Mouse (Mus musculus) heart, embryonic 14.5 days (tissue): ENCODE measurements at regions not wholly inside any gene's neighbourhood (a gene's known extent, or its start where the extent isn't known, plus 50 kb on each side); places are given as distances from the start of the nearest gene placed in this dataset.
"Not testable (repeated sequence)": the region's sequence is repeated elsewhere in the genome, so short reads cannot be mapped to it uniquely, and the experiment has no call there.

ENCODE experiments used
- ATAC-seq: fragments of 200-750 bp; cut with Nextera tagmentation; 2 replicates; pipeline ENCODE4 v1.8.0; 2017; ENCODE audit warnings: low read depth, moderate TSS enrichment; ENCODE audit not compliant: insufficient number of reproducible peaks, insufficient read depth, low FRiP score
- H3K27ac ChIP-seq, 2 experiments: fragments of 200-500 bp in 1 of 2; fragments of 300-500 bp in 1 of 2; sonication (generic) in 1 of 2; replicated peaks in 1 of 2; 2 replicates each; pipeline ENCODE4 v1.5.1; 2012 to 2014; ENCODE audit warnings: low read depth in 2 of 2, low read length in 2 of 2, control low read depth in 1 of 2, mild to moderate bottlenecking in 1 of 2, mixed read lengths in 1 of 2; ENCODE audit not compliant: control insufficient read depth in 1 of 2, insufficient read depth in 1 of 2
- H3K27me3 ChIP-seq: fragments of 300-500 bp; sonication (generic); 2 replicates; pipeline ENCODE4 v1.6.1; 2014; ENCODE audit warnings: mild to moderate bottlenecking, low read length, control low read depth; ENCODE audit not compliant: control insufficient read depth, insufficient read depth
- H3K36me3 ChIP-seq: fragments of 300-500 bp; sonication (generic); 2 replicates; pipeline ENCODE4 v1.6.1; 2014; ENCODE audit warnings: mild to moderate bottlenecking, control low read depth, low read length, mixed read lengths; ENCODE audit not compliant: control insufficient read depth, insufficient read depth
- H3K4me1 ChIP-seq, 2 experiments: fragments of 200-500 bp in 1 of 2; fragments of 300-500 bp in 1 of 2; sonication (generic) in 1 of 2; 2 replicates each; pipeline ENCODE4 v1.6.1; 2012 to 2014; ENCODE audit warnings: low read length in 2 of 2, control low read depth in 1 of 2, mixed read lengths in 1 of 2; ENCODE audit not compliant: control insufficient read depth in 2 of 2, insufficient read depth in 2 of 2
- H3K4me2 ChIP-seq: fragments of 300-500 bp; sonication (generic); 2 replicates; pipeline ENCODE4 v1.6.1; 2014; ENCODE audit warnings: mild to moderate bottlenecking, low read length
- H3K4me3 ChIP-seq, 2 experiments: fragments of 200-500 bp in 1 of 2; fragments of 300-500 bp in 1 of 2; sonication (generic) in 1 of 2; 2 replicates each; pipeline ENCODE4 v1.5.1; 2012 to 2014; ENCODE audit warnings: low read length in 2 of 2, mild to moderate bottlenecking in 2 of 2, control low read depth in 1 of 2, low read depth in 1 of 2, moderate library complexity in 1 of 2; ENCODE audit not compliant: control insufficient read depth in 1 of 2, insufficient read depth in 1 of 2
- H3K9ac ChIP-seq: fragments of 300-500 bp; sonication (generic); 2 replicates; pipeline ENCODE4 v1.6.1; 2014; ENCODE audit warnings: mild to moderate bottlenecking, low read length
- H3K9me3 ChIP-seq: fragments of 300-500 bp; sonication (generic); 2 replicates; pipeline ENCODE4 v1.6.1; 2016; ENCODE audit warnings: low read length, control low read depth; ENCODE audit not compliant: control insufficient read depth
- WGBS: fragments of 180-500 bp; shearing (Covaris S2); extraction: QIAGEN DNeasy Blood & Tissue Kit; methylation state at CpG from one replicate; pipeline ENCODE4 v1.1.7; 2014; 5-methylcytosine and 5-hydroxymethylcytosine counted together

- H3K9ac ChIP-seq: no peak overlapping the region
These were observed 99.5 kb upstream of the Pfn2 start for GRCm38 (mm10) chr3:57947331-57947730.

GRCm38 (mm10) chr3:57948720-57949119, 100.8 kb upstream of the Pfn2 start:
- WGBS: 91% methylated on average over 1 of the region's 1 CpGs

More at GRCm38 (mm10) chr3:57947331-57947730, 99.5 kb upstream of the Pfn2 start:
- Histone ChIP-seq H3K4me2 (no peak overlapping the region), H3K27me3 (no peaks in the 10 kb centered on the region), H3K4me1 (peaks cover 0 to 7% of the 10 kb centered on the region in 2 experiments; a peak in 3 of 4 replicates), H3K9me3 (no peaks in the 10 kb centered on the region), H3K36me3 (no peaks in the 10 kb centered on the region), H3K4me3 (no peak overlapping the region), H3K27ac (no peak overlapping the region)
- ATAC-seq: no peak
- WGBS: 81% methylated on average over 2 of the region's 2 CpGs

GRCm38 (mm10) chr3:57950431-57951331, 102.8 kb upstream of the Pfn2 start:
- no peak overlapping the region for H3K9ac ChIP-seq
- WGBS: 45% methylated on average over 7 of the region's 7 CpGs
- no peak overlapping the region for H3K4me3 ChIP-seq
- no peaks in the 10 kb centered on the region for H3K27me3 ChIP-seq
- H3K4me2 ChIP-seq: no peak overlapping the region
- no peaks in the 10 kb centered on the region for H3K36me3 ChIP-seq
- ATAC-seq: no peak
- no peaks in the 10 kb centered on the region for H3K9me3 ChIP-seq
- H3K27ac ChIP-seq: 0 out of 4 replicates have a peak overlapping the region, but pooled peaks of 1 of the 2 experiments have one; percentile 14
- H3K4me1 ChIP-seq: peaks cover 0 to 7% of the 10 kb centered on the region in 2 experiments; a peak in 3 of 4 replicates

More at GRCm38 (mm10) chr3:57948720-57949119, 100.8 kb upstream of the Pfn2 start:
- ATAC-seq: no peak
- H3K27ac ChIP-seq: no peak overlapping the region
- no peaks in the 10 kb centered on the region for H3K27me3 ChIP-seq
- no peaks in the 10 kb centered on the region for H3K9me3 ChIP-seq
- no peak overlapping the region for H3K9ac ChIP-seq
- H3K4me2 ChIP-seq: no peak overlapping the region
- H3K36me3 ChIP-seq: no peaks in the 10 kb centered on the region
- peaks cover 0 to 7% of the 10 kb centered on the region in 2 experiments; a peak in 3 of 4 replicates for H3K4me1 ChIP-seq
- no peak overlapping the region for H3K4me3 ChIP-seq

- no peaks in the 10 kb centered on the region for H3K9me3 ChIP-seq
- 61% methylated on average over 5 of the region's 5 CpGs for WGBS
- no peaks in the 10 kb centered on the region for H3K36me3 ChIP-seq
- no peak overlapping the region for H3K4me3 ChIP-seq
- H3K27ac ChIP-seq: no peak overlapping the region
- H3K4me2 ChIP-seq: no peak overlapping the region
- H3K9ac ChIP-seq: no peak overlapping the region
- H3K27me3 ChIP-seq: no peaks in the 10 kb centered on the region
- peaks cover 0 to 7% of the 10 kb centered on the region in 2 experiments; a peak in 3 of 4 replicates for H3K4me1 ChIP-seq
- ATAC-seq: no peak
These were observed 103.6 kb upstream of the Pfn2 start for GRCm38 (mm10) chr3:57951438-57951837.

DNA sequence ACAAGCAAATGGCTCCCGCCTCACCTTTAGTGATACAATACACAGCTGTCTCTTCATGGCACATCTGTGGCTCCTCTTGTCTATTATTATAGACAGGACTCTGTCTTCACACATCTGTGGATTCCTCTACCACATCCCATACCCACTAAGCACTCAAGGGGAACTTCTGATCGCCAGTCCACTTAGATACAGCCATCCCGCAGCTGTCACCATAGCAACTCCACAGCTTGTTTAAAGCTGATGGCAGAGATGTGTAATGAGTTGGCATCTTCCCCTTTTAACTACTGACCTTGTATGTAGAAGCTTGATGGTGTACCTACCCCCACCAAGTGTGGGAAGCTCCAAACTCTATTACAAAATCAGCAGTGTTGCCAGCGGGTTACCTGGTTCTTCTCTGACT, 109.5 kb upstream of the Pfn2 start:
- WGBS: 80% methylated on average over 4 of the region's 4 CpGs
- no peak overlapping the region for H3K27ac ChIP-seq
- no peak overlapping the region for H3K4me3 ChIP-seq
- no peak for ATAC-seq
- 0 out of 2 replicates have a peak, but pooled peaks cover 4% of the 10 kb centered on the region for H3K9me3 ChIP-seq
- no peaks in the 10 kb centered on the region for H3K27me3 ChIP-seq
- no peak overlapping the region for H3K9ac ChIP-seq
- H3K4me1 ChIP-seq: no peaks in the 10 kb centered on the region
- no peaks in the 10 kb centered on the region for H3K36me3 ChIP-seq
- H3K4me2 ChIP-seq: no peak overlapping the region

- H3K4me2 ChIP-seq: no peak overlapping the region
- H3K9me3 ChIP-seq: 0 out of 2 replicates have a peak, but pooled peaks cover 4% of the 10 kb centered on the region
- H3K36me3 ChIP-seq: no peaks in the 10 kb centered on the region
- no peaks in the 10 kb centered on the region for H3K4me1 ChIP-seq
- H3K9ac ChIP-seq: no peak overlapping the region
- no peaks in the 10 kb centered on the region for H3K27me3 ChIP-seq
- 84% methylated on average over 7 of the region's 7 CpGs for WGBS
- H3K4me3 ChIP-seq: no peak overlapping the region
- ATAC-seq: no peak
- no peak overlapping the region for H3K27ac ChIP-seq
These were observed 116.1 kb upstream of the Pfn2 start for GRCm38 (mm10) chr3:57963965-57964364.

GRCm38 (mm10) chr3:57970614-57971013, 122.7 kb upstream of the Pfn2 start:
- 83% methylated on average over 2 of the region's 2 CpGs for WGBS
- H3K27me3 ChIP-seq, H3K9ac ChIP-seq, H3K4me2 ChIP-seq, H3K4me3 ChIP-seq, H3K4me1 ChIP-seq, H3K27ac ChIP-seq, H3K9me3 ChIP-seq, ATAC-seq, H3K36me3 ChIP-seq: not testable (repeated sequence)
